Mouse (Mus musculus) forelimb bud, embryonic 11.5 days (tissue): ENCODE results near the gene Cage1.
A peak's percentile ranks its signal among the peaks of the same experiment; 100 is the strongest.

ENCODE experiments used
- DNase-seq: peaks from one replicate; pipeline ENCODE4 v3.0.0-alpha.2; 2012; ENCODE audit warnings: low read depth, low spot score

The Cage1 gene

DNA sequence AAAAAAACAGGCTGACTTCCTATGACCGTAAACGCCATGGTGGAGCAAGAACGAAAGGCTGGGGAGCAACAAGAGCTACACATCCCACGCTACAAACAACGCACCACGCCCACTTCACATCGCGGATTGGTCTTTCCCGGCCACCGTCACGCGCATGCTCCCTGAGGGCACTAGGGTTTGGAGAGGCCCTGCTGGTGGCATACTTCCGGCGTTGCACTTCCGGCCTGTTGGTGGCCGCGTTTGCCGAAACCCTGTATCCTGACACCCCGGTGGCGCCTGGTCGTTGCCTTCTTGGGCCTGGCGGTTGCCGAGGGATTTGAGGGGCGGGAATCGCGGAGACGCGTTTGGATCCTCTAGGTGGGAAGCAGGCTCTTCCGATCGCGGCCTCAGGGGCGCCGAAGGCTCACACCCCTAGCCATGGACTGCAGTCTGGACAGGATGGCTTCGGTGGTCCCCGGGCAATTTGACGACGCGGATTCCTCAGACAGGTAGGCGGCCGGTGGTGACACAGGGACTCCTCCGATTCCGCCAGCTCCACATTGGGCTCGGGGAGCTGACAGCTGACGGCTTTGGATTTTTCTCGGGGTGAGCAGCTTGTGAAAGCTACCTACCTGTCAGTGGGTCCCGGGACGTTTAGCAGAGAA is at the start of gene Cage1:
Gene Cage1 (minus strand): TSS at position 26 of the 644 bp plus-strand sequence.
- DNase-seq = peak; percentile 98

DNA sequence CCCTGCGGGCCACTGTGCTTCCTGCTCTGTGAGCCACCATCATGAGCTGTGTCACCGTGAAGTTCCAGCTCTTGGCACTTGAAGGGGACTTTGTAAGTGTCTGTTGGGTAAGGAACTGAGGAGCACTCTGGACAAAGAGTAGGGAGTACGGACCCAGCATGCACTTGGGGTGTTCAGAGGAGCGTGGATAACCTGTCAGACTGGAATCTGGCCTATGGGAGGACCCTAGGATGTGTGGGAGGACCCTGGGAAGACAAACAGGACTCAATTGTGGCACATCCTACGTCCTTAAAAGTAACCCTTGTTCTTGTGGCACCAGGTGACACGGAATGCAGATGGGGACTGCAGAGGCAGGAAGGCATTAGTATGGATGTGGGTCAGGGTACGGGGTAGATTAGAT is 44.3 kb upstream of the Cage1 start:
- DNase-seq = no peak

DNA sequence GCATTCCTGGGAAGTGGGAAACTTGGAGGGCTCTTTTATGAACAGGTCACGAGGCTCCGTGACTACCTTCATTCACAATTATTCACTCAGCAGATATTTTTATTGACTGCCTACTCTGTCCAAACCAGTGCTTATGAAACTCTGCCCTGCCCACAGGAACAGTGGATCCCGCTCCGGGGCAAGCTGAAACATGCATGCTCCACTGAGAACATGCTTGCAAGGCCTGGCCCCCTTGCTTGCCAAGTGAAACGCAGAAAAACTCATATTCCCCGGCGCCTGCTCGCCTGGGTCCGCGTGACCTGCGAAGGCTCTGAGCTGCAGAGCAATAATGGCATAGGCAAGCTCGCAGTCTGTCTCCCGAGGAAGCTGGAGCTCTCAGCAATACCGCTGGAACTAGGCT is 43.9 kb upstream of the Cage1 start:
- DNase-seq = no peak

DNA sequence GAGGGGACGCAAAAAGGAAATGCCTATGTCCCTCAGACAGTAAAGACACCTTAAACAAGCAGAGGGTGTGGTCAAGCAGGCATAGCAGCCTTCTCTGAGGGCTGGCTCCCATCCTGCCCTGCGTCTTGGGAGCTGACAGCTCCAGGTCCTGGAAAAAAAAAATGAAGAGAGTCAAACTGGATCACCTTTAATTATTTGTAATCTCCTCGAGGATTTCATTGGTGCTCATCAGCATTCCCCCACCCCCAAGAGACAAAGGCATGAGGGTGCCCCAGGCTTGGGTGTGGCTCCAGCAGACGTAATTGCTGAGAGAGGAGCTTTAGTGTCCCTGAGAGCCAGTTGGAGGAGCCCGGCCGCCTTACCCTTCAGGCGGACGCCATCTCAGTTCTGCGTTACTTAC is 43.1 kb upstream of the Cage1 start:
- no peak for DNase-seq

DNA sequence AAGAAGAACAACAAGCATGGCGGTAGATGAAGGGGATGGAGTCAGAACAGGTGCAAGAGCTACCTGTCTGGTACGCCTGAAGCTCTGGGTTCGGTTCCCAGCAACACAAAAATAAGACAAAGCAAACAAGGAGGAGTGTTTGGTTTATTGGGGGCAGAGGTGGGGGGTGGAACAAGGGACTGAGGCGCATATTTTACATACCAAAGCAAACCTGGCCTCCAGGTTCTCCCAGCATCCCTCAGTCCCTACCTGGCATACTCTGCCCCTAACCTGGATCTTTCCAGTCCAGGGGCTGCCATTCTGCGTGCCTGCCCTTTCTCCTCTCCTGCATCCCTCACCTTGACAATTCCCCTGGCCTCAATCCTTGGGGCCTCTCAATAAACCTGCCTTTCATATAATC is 42.5 kb upstream of the Cage1 start:
- no peak for DNase-seq

DNA sequence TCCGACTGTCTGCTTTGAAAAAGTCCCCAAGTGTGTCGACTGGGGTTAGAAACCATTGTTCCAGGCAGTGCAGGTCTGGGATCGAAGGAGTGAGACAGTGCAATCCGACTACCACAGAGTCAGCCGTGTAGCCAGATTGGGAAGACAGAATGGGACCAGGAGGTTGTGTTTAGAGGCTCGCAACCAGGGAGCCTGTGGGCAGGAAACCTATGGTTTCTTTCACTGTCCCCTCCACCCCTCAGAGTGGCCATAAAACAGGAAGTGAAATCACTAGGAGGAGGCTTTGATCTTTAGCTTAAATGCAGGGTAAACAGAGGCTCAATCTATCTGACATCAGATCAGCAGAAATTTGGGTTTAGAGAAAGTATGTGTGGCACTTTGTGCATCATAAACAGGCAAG is 42.0 kb upstream of the Cage1 start:
- DNase-seq = no peak

DNA sequence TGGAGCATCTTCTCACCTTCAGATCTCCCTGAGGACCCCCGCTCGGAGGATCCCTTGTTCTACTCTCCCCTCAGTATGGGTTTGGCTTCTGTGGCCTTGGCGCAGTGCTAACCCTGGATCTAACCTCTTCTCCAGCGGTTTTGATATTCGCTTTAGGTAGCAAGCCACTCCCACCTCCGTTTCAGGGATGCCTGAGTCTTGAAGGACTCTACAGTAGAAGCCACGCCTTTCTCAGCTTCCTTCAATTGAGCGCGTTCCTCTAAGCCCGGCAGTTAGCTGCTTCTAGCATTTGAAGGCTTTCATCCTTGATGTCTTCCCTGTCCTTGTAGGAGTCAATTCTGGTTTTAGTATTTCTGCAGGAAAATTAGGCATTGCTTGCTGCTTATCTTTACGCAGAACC is 40.2 kb upstream of the Cage1 start:
- DNase-seq = no peak

DNA sequence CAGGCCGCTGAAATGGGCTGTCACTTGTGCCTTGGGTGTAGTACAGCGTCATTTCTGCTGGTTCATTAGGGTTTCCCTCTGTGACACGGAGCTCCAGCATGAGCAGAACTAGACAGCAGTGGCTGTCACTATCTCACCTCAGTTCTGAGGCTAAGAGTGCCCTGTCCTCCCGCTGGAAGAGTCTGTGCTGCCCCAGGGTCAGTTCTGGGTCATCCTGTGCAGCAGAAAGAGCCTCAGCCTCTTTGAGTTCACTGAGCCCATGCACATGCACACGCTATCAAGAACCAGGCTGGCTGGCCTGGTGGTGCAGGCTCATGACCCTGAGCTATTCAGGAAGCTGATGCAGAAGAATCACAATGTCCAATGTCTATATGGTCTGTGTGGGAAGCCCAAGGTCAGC is 37.5 kb upstream of the Cage1 start:
- no peak for DNase-seq

DNA sequence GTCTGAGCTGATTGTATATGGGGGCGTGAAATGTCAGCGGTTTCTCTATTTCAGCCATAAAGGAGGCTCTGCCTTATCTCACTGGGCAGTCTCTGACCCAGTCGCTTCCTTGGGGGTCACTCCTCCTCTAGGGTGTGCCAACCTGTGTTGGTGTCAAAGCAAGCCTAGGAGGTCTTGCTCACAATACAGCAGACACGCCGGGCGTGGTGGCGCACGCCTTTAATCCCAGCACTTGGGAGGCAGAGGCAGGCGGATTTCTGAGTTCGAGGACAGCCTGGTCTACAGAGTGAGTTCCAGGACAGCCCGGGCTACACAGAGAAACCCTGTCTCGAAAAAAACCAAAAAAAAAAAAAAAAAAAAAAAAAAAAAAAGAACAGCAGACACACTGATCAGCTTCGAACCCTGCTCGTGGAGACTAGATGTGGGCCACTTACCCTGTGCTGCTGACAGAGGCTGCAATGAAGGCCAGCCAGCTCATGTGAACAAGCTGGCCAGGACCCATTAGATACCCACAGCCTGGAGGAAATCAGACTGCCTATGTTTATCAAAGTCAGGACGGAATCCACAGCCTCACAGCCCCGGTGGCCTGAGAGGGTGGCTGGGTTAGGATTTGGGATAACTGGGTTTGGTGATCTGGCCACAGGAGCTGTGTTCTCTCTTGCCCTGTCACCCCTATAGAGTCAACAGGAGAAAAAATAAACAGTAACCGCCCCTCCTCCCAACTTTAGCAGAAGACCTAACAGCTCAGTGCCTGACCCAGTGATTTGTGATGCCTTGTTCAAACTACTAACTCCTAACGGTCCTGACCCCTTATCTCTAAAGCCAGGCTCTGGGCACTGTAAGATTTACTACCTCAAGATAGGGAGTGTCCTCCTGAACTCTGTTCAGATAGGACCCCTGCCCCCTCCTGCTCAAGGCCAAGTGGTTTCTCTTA is 36.8 kb upstream of the Cage1 start:
- no peak for DNase-seq

DNA sequence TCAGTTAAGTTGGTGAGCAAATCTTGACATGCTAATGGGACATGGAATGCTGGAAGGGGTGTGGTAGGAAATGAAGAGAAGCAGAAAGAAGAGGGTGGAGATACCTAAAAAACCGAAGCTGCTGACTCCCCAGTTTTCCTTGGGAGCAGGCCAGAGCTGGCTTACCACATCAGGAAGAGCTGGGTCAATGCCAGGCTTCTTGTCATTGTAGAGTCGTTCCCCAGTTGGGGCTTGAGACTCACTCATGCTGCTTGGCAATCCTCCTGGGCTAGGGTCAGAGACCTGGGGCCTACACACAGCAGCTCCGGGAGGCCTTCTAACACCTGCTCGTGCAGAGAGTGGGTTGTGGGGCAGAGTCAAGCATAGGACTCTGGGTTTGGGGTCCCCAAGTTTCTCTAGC is 34.1 kb upstream of the Cage1 start:
- no peak for DNase-seq

DNA sequence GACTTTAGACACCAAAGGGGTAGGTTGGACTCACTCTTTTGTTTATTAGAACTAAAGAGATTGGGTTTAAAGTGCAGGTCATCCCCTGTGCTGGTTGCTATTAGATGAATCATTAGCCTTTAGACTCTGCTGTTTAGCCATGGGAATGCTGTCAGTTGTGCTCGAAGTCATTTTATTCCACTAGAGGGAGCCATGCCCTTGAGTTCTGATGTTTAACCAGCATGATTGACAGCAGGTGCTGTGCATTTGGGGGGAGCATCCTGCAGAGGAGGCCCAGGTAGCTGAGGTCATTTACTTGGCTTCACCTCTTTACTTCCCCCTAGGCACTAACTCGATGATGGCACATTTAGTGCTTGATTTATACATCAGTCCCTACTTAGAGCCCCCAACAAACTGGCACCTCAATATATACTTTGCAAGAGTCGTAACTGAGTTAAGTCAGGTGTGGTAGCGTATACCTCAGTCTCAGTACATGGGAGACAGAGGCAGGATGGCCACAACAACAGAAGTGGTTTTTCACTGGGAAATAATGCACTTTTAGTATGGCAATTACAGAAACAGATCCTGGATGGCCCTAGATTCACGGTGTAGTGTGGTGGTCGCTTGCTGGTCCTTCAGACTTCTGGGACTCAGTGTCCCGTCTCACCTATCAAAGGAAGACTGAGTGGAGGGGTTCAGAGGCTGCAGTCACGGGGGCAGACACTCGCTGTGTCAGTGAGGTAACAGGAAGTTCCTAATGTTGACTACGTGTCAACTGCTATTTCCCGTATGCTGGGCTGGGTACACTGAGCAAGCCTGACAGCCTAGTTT is 28.2 kb upstream of the Cage1 start:
- DNase-seq = peak; percentile 76

DNA sequence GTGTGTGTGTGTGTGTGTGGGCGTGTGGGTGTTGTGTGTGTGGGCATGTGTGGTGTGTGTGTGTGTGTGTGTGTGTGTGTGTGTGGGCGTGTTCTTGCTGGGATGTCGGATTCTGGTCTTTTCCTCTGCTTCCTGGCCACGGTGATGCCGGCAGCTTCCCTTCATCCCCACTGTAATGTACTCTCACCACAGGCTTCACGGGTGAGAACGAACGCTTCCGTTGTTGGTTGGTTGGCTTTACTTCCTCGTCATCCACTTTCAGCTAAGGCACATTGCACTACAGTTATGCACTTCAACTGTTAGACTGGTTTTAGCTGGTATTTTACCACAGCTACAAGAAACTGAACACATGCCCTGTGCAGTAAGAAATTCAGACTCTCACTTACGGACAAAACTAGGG is 25.8 kb upstream of the Cage1 start:
- DNase-seq = no peak

DNA sequence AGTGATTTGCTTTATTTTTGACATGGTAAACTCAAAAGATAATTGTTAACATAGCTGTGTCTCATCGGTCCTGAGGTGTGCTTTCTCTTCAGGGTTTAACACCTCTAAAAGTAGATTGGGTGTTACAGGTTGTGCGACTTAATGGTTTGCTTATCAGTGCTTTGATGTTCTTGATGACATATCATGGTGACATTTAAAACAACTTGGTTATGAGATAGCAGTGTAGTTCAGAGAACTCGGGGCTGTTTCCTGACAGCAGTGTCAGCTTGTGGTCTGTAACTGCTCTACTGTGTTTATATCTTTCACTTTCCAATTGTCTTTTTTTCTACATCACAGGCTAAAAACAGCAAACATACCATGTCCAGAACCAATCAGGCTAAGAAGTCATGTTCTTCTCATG is 13.0 kb upstream of the Cage1 start:
- DNase-seq = no peak

DNA sequence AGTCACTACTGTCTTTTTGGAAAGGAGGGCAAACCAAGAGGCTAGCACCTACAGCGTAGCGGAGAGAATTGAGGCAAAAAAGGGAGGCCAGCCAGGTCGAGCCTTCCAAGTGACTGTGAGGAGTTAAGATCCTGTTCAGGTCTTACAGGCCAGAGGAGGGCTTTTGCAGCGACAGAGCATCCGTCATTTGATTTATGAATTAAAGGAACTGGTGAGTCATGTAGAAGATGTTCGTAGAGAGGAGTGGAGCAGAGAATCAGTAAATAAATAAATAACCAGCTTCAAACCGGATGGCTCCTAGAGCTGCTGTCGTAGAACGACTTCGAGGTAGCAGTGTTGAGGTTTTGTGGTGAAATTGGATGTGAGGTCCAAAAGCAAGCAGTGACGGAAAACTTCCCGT is 942 bp upstream of the Cage1 start:
- no peak for DNase-seq

DNA sequence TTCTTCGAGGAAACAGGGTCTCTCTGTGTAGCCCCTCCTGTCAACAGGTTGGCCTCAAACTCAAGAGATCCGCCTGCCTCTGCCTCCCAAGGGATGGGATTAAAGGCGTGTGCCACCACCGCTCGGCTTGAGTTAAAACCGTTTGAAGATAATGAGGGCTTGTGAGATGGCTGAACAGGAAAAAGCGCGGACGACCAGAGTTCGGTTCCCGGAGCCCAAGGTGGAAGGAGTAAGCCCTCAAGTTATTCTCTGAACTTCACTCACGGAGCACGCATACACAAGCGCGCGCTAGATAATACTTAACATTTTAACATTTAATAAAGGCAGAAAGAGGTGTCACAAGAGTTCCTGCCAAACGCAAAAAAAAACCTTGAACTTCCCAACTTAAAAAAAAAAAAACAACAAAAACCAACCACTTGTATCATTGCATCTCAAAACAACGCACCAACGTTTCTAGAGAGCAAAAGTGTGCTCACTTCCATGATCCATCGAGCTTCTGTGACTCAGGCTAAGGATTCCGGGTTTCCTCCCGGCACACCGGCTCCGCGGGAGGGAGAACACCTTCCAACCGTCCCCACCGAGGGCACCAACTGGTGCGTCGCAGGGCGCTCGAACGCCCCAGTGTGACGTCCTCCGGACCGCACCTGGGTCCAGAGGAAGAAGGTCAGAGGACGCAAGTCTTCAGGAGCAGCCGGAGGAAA is 376 bp downstream of the Cage1 start, which contains the start of gene Riok1:
Gene Riok1 (plus strand): TSS at position 653 of the 701 bp plus-strand sequence.
- DNase-seq = no peak

DNA sequence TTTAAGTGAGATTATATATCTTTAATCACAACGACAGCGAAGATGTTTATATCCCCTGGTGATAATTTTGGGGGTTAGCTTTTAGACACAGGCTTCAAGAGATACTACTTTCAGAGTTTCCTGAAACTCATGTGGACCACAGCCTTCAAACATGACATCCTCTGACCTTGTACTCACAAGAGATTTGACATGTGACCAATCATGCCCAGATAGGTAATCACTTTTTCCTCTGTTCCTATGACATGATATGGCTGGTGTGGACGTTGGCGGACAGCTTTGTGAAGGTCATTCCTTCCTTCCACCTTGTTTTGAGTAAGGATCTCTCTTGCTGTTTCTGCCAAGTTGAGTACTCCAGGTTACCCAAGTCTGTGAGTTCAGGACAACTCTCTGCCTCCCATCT is 8.5 kb downstream of the Cage1 start:
- DNase-seq = no peak

DNA sequence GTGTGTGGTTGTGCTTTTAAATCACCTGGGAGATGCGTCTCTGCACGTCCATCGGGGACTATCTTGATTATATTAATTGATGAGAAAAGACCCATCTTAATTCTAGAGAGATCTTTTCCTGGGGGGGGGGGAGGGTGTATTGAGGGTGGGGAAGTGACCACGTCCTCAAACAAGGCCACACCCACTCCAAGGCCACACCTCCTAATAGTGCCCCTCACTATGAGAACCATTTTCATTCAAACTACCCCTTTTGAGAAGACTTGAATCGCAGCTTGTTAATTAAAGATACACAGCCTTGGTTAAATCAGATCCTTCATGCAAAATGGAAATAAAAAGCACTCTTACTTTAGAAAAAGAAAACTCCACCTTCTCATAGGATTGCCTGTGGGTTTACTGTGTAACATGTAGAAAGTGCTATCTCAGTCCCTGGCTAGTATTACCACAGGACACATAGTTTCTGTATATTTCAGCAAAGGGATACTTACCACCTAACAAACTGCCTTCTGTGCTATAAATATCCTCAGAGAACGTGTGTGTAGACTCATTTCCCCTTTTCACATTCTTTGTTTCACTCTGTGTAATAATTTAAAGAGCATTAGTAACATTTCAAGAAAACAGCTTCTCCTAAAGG is 9.1 kb downstream of the Cage1 start:
- no peak for DNase-seq

DNA sequence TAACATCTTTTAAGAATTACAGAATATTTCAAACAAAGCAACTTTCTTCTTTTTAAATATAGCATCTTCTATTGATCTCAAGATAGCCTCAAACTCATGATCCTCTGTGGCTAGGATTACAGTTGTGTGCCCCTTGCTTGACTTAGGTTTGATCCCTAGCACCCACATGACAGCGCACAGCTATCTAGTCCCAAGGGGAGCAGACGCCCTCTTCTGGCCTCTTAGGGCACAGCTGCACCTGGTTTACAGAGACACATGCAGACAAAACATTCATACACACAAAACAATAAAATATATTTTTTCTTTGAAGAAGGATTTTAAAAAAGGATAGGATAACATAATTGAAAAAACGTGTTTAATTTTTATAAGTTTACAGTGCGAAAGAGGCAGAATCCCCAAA is 11.0 kb downstream of the Cage1 start:
- no peak for DNase-seq

DNA sequence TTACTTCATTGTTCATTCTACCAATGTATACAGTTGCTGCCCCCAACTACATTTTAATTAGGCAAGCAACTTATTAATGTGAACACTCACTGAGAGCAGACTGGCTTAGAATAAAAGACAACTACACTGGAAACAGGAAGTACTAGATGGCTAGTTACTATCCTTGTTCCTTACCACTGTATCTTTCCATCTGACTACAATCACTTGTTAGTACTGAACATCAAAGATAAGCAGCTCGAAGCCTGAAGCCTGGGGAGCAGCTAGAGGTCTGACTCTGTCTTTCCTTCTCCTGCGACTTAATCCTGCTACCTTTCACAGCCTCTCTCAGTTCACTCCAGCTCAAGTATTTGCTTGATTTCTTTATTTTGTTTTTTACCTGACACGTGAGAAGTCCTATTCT is 18.1 kb downstream of the Cage1 start:
- DNase-seq = no peak

DNA sequence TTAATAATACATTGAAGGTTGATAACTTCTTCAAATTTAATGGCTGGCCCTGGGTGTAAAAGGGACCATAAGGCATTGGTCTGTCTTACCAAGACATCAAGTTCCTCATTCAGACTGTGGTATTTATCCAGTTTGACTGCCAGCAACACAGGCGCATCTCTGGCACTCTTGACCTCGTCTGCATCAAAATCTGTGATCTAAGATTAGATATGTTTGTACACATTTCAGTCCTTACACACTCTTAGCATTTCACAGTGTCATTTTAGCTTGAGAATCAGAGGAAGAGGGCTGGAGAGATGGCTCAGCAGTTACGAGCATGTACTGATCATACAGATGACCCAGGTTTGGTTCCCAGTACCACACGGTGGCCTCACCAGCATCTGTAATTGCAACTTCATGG is 21.3 kb downstream of the Cage1 start:
- no peak for DNase-seq

DNA sequence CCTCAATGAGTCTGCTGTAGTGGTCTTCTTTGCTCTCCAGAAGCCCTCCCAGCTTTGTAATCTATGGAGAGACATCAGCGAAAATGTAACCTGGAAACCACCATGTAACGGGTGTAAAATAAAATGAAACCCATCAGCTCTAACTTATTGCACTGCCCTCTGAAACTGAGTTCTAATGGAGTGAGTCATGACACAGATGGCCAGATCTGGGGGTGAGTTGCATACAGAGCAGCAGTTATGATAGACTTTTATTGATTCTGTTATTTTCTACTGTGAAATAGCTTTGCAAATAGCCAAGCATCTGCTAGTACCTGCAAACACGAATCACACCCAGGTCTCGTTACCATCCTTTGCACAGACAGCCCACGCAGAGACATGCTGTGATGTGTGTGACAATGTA is 24.4 kb downstream of the Cage1 start:
- no peak for DNase-seq
